ENCODE assay signal across 8 mouse cellular contexts in the genomic region with DNA sequence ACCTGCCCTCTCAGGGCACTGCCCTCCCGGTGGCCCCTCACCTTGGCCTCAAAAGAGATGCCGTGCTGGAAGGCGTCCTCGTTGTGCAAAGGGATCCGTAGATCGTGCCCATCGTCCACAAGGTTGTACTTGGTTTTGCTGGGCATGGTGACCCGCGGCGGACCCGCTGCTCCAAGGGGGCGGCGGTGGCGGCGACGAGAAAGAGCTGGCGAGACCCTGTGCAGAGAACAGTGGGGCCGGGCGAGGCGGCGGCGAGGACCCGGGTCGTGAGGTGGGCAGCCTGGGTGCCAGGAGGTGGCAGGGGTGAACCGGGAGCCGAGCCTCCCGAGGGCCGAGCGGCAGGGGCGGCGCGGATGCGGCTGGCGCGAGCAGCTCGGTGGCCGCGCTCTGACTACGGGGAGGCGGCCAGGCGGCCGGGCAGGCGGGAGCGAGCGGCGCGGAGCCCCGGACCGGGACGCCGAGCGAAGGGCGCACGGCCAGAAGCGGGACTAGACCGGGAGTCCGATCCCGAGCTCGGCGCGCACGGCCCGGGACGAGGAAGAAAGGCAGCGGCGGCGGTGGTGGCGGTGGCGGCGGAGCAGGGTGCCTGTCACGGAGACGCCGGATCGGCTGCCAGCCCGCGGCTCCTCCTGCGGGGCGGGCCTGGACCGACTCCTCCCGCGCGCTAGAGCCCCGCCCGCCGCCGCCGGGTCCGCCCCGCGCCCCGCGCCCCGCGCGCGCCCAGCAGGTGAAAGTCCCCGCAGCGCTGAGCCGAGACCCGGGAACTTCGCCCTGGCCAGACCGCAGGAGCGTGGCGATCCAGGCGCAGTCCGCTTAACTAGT. TPM values are rescaled to one million over a fixed set of nuclear protein-coding genes. Genes with fewer than 3 reads are reported as not detected.
A peak's percentile ranks its signal among the peaks of the same experiment; 100 is the strongest.
DNase-seq lines count a peak whose midpoint lies in the region; ATAC-seq and TF ChIP-seq lines count a peak whose summit lies in the region.

A gene (minus strand): TSS at position 643 of the 822 bp plus-strand sequence.

- TF ChIP-seq POLR2A in bone marrow macrophage, adult 2 months (IDR thresholded peaks at IDR 0.05; ENCODE audit: borderline replicate concordance, low read depth, low read length) = no peak

- peaks cover 3% of the 10 kb centered on the region; the same call in 1 of the 2 replicates for H3K4me1 ChIP-seq in bone marrow macrophage, adult 2 months (ENCODE audit: control insufficient read depth, insufficient read depth, low read length)
- H3K4me1 ChIP-seq in embryonic facial prominence, embryonic 15.5 days = peaks cover 9% of the 10 kb centered on the region
- H3K4me1 ChIP-seq in limb, embryonic 12.5 days (replicated peaks) = peaks cover 14% of the 10 kb centered on the region
- H3K4me1 ChIP-seq in midbrain, embryonic 12.5 days = peaks cover 15% of the 10 kb centered on the region; the same call in 1 of the 2 replicates

- no peak within 1 kb of the TSS for H3K27ac ChIP-seq in bone marrow macrophage, adult 2 months (ENCODE audit: insufficient read depth, low read depth, low read length)
- H3K27ac ChIP-seq in embryonic facial prominence, embryonic 15.5 days (replicated peaks) = peak within 1 kb of the TSS; percentile 28; the same call in 1 of the 2 replicates
- no peak within 1 kb of the TSS for H3K27ac ChIP-seq in limb, embryonic 12.5 days
- H3K27ac ChIP-seq in midbrain, embryonic 12.5 days (replicated peaks) = peak within 1 kb of the TSS; percentile 65

- peak within 1 kb of the TSS; percentile 94 for H3K4me2 ChIP-seq in embryonic facial prominence, embryonic 15.5 days (replicated peaks)
- H3K4me2 ChIP-seq in limb, embryonic 12.5 days = peak within 1 kb of the TSS; percentile 93
- peak within 1 kb of the TSS; percentile 95 for H3K4me2 ChIP-seq in midbrain, embryonic 12.5 days (replicated peaks)

- H3K4me3 ChIP-seq in bone marrow macrophage, adult 2 months (ENCODE audit: insufficient read depth, low read length) = peak within 1 kb of the TSS; percentile 81
- peak within 1 kb of the TSS; percentile 78 for H3K4me3 ChIP-seq in embryonic facial prominence, embryonic 15.5 days (replicated peaks)
- peak within 1 kb of the TSS; percentile 80 for H3K4me3 ChIP-seq in limb, embryonic 12.5 days (replicated peaks)
- H3K4me3 ChIP-seq in midbrain, embryonic 12.5 days = peak within 1 kb of the TSS; percentile 84

- H3K9ac ChIP-seq in embryonic facial prominence, embryonic 15.5 days = peak within 1 kb of the TSS; percentile 59
- peak within 1 kb of the TSS; percentile 87 for H3K9ac ChIP-seq in limb, embryonic 12.5 days (replicated peaks)
- H3K9ac ChIP-seq in midbrain, embryonic 12.5 days (replicated peaks) = peak within 1 kb of the TSS; percentile 88

- under 1% methylated on average over 100 of the region's 106 CpGs for WGBS in embryonic facial prominence, embryonic 15.5 days
- WGBS in limb, embryonic 12.5 days = under 1% methylated on average over 96 of the region's 106 CpGs
- WGBS in midbrain, embryonic 12.5 days = under 1% methylated on average over 69 of the region's 106 CpGs

- ATAC-seq in embryonic facial prominence, embryonic 15.5 days (ENCODE audit: insufficient number of reproducible peaks, low FRiP score, low TSS enrichment, low read depth) = peak; percentile 93
- ATAC-seq in limb, embryonic 12.5 days (ENCODE audit: insufficient number of reproducible peaks, insufficient read depth, low FRiP score, low TSS enrichment, low read depth) = peak; percentile 73; the same call in 1 of the 2 replicates
- peak; percentile 91 for ATAC-seq in midbrain, embryonic 12.5 days (ENCODE audit: low FRiP score, low read depth)

- no peak for TF ChIP-seq CTCF in bone marrow macrophage, adult 2 months (IDR thresholded peaks at IDR 0.05; ENCODE audit: low read depth, low read length)

- peak; percentile 77 to 82 for DNase-seq in heart, adult 9 months (ENCODE audit: low spot score in 2 of 2)
- DNase-seq in kidney, adult 9 months = peak; percentile 91
- peak; percentile 11 for DNase-seq in skeletal muscle tissue, adult 2 months (ENCODE audit: low read depth, low spot score)
- peak; percentile 80 for DNase-seq in yolk sac, embryonic 10.5 days (ENCODE audit: low spot score)

- H3K9me3 ChIP-seq in embryonic facial prominence, embryonic 15.5 days (replicated peaks) = no peaks in the 10 kb centered on the region
- no peaks in the 10 kb centered on the region; the same call in 1 of the 2 replicates for H3K9me3 ChIP-seq in limb, embryonic 12.5 days
- no peaks in the 10 kb centered on the region for H3K9me3 ChIP-seq in midbrain, embryonic 12.5 days

- H3K36me3 ChIP-seq in embryonic facial prominence, embryonic 15.5 days = no peaks in the 10 kb centered on the region
- H3K36me3 ChIP-seq in limb, embryonic 12.5 days = peaks cover 4% of the 10 kb centered on the region; the same call in 1 of the 2 replicates
- H3K36me3 ChIP-seq in midbrain, embryonic 12.5 days = no peaks in the 10 kb centered on the region

- no peaks in the 10 kb centered on the region for H3K27me3 ChIP-seq in embryonic facial prominence, embryonic 15.5 days
- H3K27me3 ChIP-seq in limb, embryonic 12.5 days = no peaks in the 10 kb centered on the region
- peaks cover 30% of the 10 kb centered on the region for H3K27me3 ChIP-seq in midbrain, embryonic 12.5 days

RNA-seq across cellular contexts. Expression of the gene that starts here (rescaled TPM):
- 1.6 and 3.2 TPM in 2 replicates for polyA plus RNA-seq in bone marrow macrophage, adult 2 months (2012; ENCODE audit: insufficient read depth, insufficient read length, missing spikeins)
- polyA plus RNA-seq in embryonic facial prominence, embryonic 15.5 days (2015; fragmentation: Nextera tagmentation; extraction: Ambion mirVana) = 10.8 and 13.1 TPM in 2 replicates
- polyA plus RNA-seq in limb, embryonic 12.5 days (2016; fragmentation: Nextera tagmentation; extraction: Ambion mirVana) = 9.1 and 10.5 TPM in 2 replicates
- polyA plus RNA-seq in midbrain, embryonic 12.5 days (2016; fragmentation: Nextera tagmentation; extraction: Ambion mirVana) = 11.9 and 15.4 TPM in 2 replicates

Comparison
In these comparisons a context has a peak if more than half of its experiments do, and no peak if none do; other contexts are left out.
1. H3K27ac ChIP-seq: peak in embryonic facial prominence, embryonic 15.5 days (single experiment) and midbrain, embryonic 12.5 days (single experiment); none in bone marrow macrophage, adult 2 months (single experiment) and limb, embryonic 12.5 days (single experiment).
2. DNase-seq: peak in every context shown above with its lines; median percentile 91 in kidney, adult 9 months; 80 in yolk sac, embryonic 10.5 days; 80 in heart, adult 9 months; 11 in skeletal muscle tissue, adult 2 months.
3. Peak in every context shown above with its lines, with median percentiles within 50 percentile points of each other: H3K4me3 ChIP-seq, ATAC-seq, H3K4me2 ChIP-seq and H3K9ac ChIP-seq.